9 mouse cellular contexts compared by ENCODE assay signal in the genomic region with DNA sequence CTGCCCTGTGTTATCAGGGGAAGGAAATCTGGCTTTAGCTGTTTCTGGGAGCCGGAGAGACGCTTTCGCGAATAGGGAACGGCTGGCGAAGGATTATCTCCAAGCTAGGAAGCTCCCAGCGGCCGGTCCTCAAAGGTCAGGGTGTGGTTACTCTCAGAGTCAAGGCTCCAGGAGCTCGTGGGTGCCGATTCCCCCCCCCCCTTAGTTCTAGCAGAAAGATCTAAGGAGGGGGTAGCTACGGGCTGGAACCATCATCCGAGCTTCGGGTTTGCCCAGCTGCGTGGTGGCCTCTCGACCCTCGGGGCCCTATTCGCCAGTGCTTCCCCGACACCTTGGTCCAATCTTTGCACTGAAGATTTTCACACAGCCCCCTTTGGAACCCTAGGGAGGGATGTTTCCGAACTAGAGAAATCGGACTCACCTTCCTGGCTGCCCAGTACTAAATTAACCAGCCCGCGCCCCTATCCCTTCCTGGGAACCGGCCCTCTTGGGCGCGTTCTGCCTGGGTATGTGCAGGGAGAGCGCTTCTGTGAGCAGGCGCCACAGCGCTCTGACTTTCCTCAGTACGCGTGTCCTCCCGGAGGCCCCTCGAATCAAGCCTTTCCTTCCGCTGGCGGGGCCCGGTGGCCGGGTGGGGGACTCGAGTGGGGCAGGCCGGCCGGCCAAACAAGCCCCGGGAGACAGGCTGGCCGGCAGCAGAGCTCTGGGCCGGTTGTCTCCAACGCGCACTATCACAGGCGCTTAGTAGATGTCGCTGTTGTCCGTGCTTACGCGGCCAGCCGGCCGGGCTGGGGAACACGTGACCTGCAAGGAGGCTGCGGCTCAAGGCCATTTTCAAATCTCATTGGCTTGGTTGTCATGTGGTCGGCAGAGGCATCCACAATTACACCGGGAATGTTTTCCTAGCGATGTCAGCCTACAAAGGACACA. TPM values are rescaled to one million over a fixed set of nuclear protein-coding genes. Genes with fewer than 3 reads are reported as not detected.
A peak's percentile ranks its signal among the peaks of the same experiment; 100 is the strongest.
DNase-seq lines count a peak whose midpoint lies in the region; ATAC-seq and TF ChIP-seq lines count a peak whose summit lies in the region.
"Had no signal": no experiment of that assay in that cellular context is flagged by ENCODE, and none has a peak within 500 bp of the region (broad histone marks: within the 10 kb centered on the region; RNA-seq: fewer than 3 reads in every experiment).

A gene (plus strand): TSS at position 903 of the 930 bp plus-strand sequence.

- H3K4me2 ChIP-seq in lung, embryonic 16.5 days (ENCODE audit: low read depth, low read length) = no peak within 1 kb of the TSS
- peak within 1 kb of the TSS; percentile 25; the same call in 1 of the 2 replicates for H3K4me2 ChIP-seq in forebrain, embryonic 13.5 days
- peak within 1 kb of the TSS; percentile 28; the same call in 1 of the 2 replicates for H3K4me2 ChIP-seq in intestine, postnatal 0 days (replicated peaks; ENCODE audit: low read depth)
- H3K4me2 ChIP-seq in midbrain, embryonic 12.5 days (replicated peaks) = 0 out of 2 replicates have a peak within 1 kb of the TSS, but pooled peaks have one; percentile 6

- 2% methylated on average over 56 of the region's 56 CpGs for WGBS in lung, embryonic 16.5 days
- WGBS in forebrain, embryonic 13.5 days = 2% methylated on average over 56 of the region's 56 CpGs
- WGBS in intestine, postnatal 0 days = 2% methylated on average over 56 of the region's 56 CpGs
- WGBS in midbrain, embryonic 12.5 days = 1% methylated on average over 56 of the region's 56 CpGs

- ATAC-seq in lung, embryonic 16.5 days (ENCODE audit: low read depth) = peak; percentile 87
- ATAC-seq in forebrain, embryonic 13.5 days = peak; percentile 50
- ATAC-seq in intestine, postnatal 0 days = no peak
- ATAC-seq in midbrain, embryonic 12.5 days (ENCODE audit: low FRiP score, low read depth) = peak; percentile 69; the same call in 1 of the 2 replicates

- peak; percentile 64 for TF ChIP-seq CTCF in intestine, postnatal 0 days (IDR thresholded peaks at IDR 0.05; ENCODE audit: low read depth)

- H3K27ac ChIP-seq in lung, embryonic 16.5 days (ENCODE audit: low read length) = no peak within 1 kb of the TSS
- no peak within 1 kb of the TSS for H3K27ac ChIP-seq in forebrain, embryonic 13.5 days
- H3K27ac ChIP-seq in intestine, postnatal 0 days (ENCODE audit: low read depth, low read length) = no peak within 1 kb of the TSS
- no peak within 1 kb of the TSS for H3K27ac ChIP-seq in midbrain, embryonic 12.5 days (replicated peaks)
- H3K27ac ChIP-seq: liver, embryonic 14.5 days had no signal

- no peak for DNase-seq in lung, postnatal 25 days (ENCODE audit: low spot score)
- peak; percentile 72 to 85 for DNase-seq in urinary bladder, postnatal 36 days (ENCODE audit: low spot score in 2 of 2)
- no peak for DNase-seq in cerebellum, adult 18-20 months
- DNase-seq in right cerebral cortex, adult 18-20 months = no peak

- H3K27me3 ChIP-seq in lung, embryonic 16.5 days (ENCODE audit: control insufficient read depth, insufficient read depth, low read depth, low read length) = peaks cover 93% of the 10 kb centered on the region
- peaks cover 98% of the 10 kb centered on the region for H3K27me3 ChIP-seq in forebrain, embryonic 13.5 days
- peaks cover 99% of the 10 kb centered on the region for H3K27me3 ChIP-seq in intestine, postnatal 0 days (replicated peaks; ENCODE audit: control insufficient read depth, insufficient read depth, low read length)
- H3K27me3 ChIP-seq in midbrain, embryonic 12.5 days = peaks cover 93% of the 10 kb centered on the region

- H3K9ac ChIP-seq in lung, embryonic 16.5 days (ENCODE audit: low read length) = no peak within 1 kb of the TSS
- no peak within 1 kb of the TSS for H3K9ac ChIP-seq in forebrain, embryonic 13.5 days
- H3K9ac ChIP-seq in intestine, postnatal 0 days (ENCODE audit: low read depth, low read length) = no peak within 1 kb of the TSS
- H3K9ac ChIP-seq in midbrain, embryonic 12.5 days (replicated peaks) = no peak within 1 kb of the TSS
- H3K9ac ChIP-seq: liver, embryonic 14.5 days had no signal

- H3K4me1 ChIP-seq in lung, embryonic 16.5 days (replicated peaks; ENCODE audit: control insufficient read depth, insufficient read depth, low read length) = no peaks in the 10 kb centered on the region
- H3K4me1 ChIP-seq in forebrain, embryonic 13.5 days = 0 out of 2 replicates have a peak, but pooled peaks cover 3% of the 10 kb centered on the region
- H3K4me1 ChIP-seq in intestine, postnatal 0 days (replicated peaks; ENCODE audit: control insufficient read depth, insufficient read depth, low read length) = no peaks in the 10 kb centered on the region
- H3K4me1 ChIP-seq in midbrain, embryonic 12.5 days = no peaks in the 10 kb centered on the region

- H3K36me3 ChIP-seq in lung, embryonic 16.5 days (ENCODE audit: control insufficient read depth, insufficient read depth, low read length) = no peaks in the 10 kb centered on the region
- H3K36me3 ChIP-seq in forebrain, embryonic 13.5 days (ENCODE audit: poor library complexity, severe bottlenecking) = no peaks in the 10 kb centered on the region
- H3K36me3 ChIP-seq in intestine, postnatal 0 days (ENCODE audit: control insufficient read depth, insufficient read depth) = no peaks in the 10 kb centered on the region
- no peaks in the 10 kb centered on the region for H3K36me3 ChIP-seq in midbrain, embryonic 12.5 days

- no peaks in the 10 kb centered on the region for H3K9me3 ChIP-seq in lung, embryonic 16.5 days (ENCODE audit: control insufficient read depth, low read length)
- no peaks in the 10 kb centered on the region for H3K9me3 ChIP-seq in forebrain, embryonic 13.5 days (replicated peaks)
- no peaks in the 10 kb centered on the region for H3K9me3 ChIP-seq in intestine, postnatal 0 days (ENCODE audit: control insufficient read depth)
- no peaks in the 10 kb centered on the region for H3K9me3 ChIP-seq in midbrain, embryonic 12.5 days

- 0 out of 2 replicates have a peak within 1 kb of the TSS, but pooled peaks have one; percentile 19 for H3K4me3 ChIP-seq in lung, embryonic 16.5 days (ENCODE audit: low read length)
- 0 out of 2 replicates have a peak within 1 kb of the TSS, but pooled peaks have one; percentile 13 for H3K4me3 ChIP-seq in forebrain, embryonic 13.5 days
- peak within 1 kb of the TSS; percentile 19 for H3K4me3 ChIP-seq in intestine, postnatal 0 days (ENCODE audit: low read depth, low read length)
- no peak within 1 kb of the TSS for H3K4me3 ChIP-seq in midbrain, embryonic 12.5 days

RNA-seq across cellular contexts. Expression of the gene that starts here (rescaled TPM):
- polyA plus RNA-seq in lung, embryonic 16.5 days (2015; fragmentation: Nextera tagmentation; extraction: Ambion mirVana) = 0.19 TPM in 1 of 2 replicates, not detected in the other
- polyA plus RNA-seq in forebrain, embryonic 13.5 days (2015; fragmentation: Nextera tagmentation; extraction: Ambion mirVana) = not detected in 2 replicates
- polyA plus RNA-seq in intestine, postnatal 0 days (2015; fragmentation: Nextera tagmentation; extraction: Ambion mirVana) = 0.10 and 1.6 TPM in 2 replicates
- polyA plus RNA-seq in midbrain, embryonic 12.5 days (2016; fragmentation: Nextera tagmentation; extraction: Ambion mirVana) = not detected in 2 replicates

Comparison
In these comparisons a context has a peak if more than half of its experiments do, and no peak if none do; other contexts are left out.
1. Peak in ATAC-seq and H3K4me3 ChIP-seq in lung, embryonic 16.5 days; RNA of the gene not detected or under 1 TPM.
2. Peak in ATAC-seq, H3K4me3 ChIP-seq and H3K4me2 ChIP-seq in forebrain, embryonic 13.5 days; RNA of the gene not detected or under 1 TPM.
3. Peak in ATAC-seq and H3K4me2 ChIP-seq in midbrain, embryonic 12.5 days; RNA of the gene not detected or under 1 TPM.
4. DNase-seq: peak in urinary bladder, postnatal 36 days (2 of 2); none in lung, postnatal 25 days (single experiment), cerebellum, adult 18-20 months (0 of 2) and right cerebral cortex, adult 18-20 months (single experiment).